9 mouse cellular contexts compared by ENCODE assay signal in the genomic region with DNA sequence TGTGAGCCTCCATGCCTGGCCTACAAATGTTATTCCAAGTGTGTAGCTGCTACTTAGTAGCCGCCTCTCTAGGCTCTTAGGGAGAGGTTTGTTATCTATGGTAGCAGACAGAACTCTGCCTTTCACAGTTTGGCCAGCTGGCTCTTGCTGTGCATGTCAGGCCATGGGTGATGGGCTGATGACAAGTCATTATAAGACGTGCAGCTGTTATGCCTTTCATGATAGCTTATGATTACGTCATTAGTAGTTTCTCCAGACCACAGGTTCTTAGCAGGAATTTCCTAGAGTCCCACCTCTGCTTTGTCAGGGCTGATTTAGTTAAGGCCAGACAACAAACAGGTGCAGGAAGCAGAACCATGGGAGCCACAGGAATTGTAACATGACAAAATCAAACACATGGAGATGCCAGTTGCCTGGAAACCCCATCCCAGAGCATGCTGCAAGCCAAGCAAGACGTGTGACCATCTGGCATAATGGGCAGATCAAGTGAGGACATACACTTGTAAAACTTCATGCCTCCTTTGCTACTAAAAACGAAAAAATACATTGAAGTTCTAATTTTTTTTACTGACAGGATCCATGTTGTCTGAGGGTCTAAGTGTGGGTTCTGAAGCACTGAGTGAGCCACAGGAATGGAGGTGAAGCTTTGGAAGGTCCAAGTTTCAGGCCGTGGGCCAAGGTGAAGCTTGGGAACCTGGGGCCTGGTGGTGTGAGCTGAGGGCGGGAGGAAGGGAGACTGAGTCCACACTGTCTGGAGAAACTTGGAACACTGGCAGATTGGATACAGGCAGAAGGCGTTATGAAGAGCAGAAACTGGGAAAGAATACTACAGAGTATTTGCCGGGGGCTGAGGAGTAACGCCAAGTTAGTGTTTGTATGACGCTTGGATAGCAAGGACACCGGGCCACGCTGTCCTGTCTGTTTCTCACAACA. TPM values are rescaled to one million over a fixed set of nuclear protein-coding genes. Genes with fewer than 3 reads are reported as not detected.
DNase-seq lines count a peak whose midpoint lies in the region; ATAC-seq and TF ChIP-seq lines count a peak whose summit lies in the region.
"Had no signal": no experiment of that assay in that cellular context is flagged by ENCODE, and none has a peak within 500 bp of the region (broad histone marks: within the 10 kb centered on the region; RNA-seq: fewer than 3 reads in every experiment).

No protein-coding gene starts in this region.

- TF ChIP-seq CTCF in liver, embryonic 14.5 days (IDR thresholded peaks at IDR 0.05; ENCODE audit: low read depth), result no peak

- peak; percentile 93 for TF ChIP-seq EP300 in liver, embryonic 14.5 days (IDR thresholded peaks at IDR 0.05; ENCODE audit: low read depth)

- 0 out of 2 replicates have a peak overlapping the region, but pooled peaks have one; percentile 33 for H3K27ac ChIP-seq in forebrain, embryonic 15.5 days (replicated peaks)
- no peak overlapping the region for H3K27ac ChIP-seq in forebrain, embryonic 10.5 days
- H3K27ac ChIP-seq in heart, embryonic 10.5 days, result no peak overlapping the region
- peak overlapping the region; percentile 96 for H3K27ac ChIP-seq in liver, embryonic 14.5 days
- H3K27ac ChIP-seq: limb, embryonic 15.5 days had no signal

- no peak overlapping the region for H3K9ac ChIP-seq in forebrain, embryonic 15.5 days (replicated peaks)
- H3K9ac ChIP-seq in liver, embryonic 14.5 days (replicated peaks), result peak overlapping the region; percentile 61
- H3K9ac ChIP-seq: limb, embryonic 15.5 days had no signal

- H3K4me3 ChIP-seq in forebrain, embryonic 15.5 days, result no peak overlapping the region
- no peak overlapping the region for H3K4me3 ChIP-seq in forebrain, embryonic 10.5 days
- no peak overlapping the region for H3K4me3 ChIP-seq in heart, embryonic 10.5 days
- no peak overlapping the region for H3K4me3 ChIP-seq in liver, embryonic 14.5 days (ENCODE audit: insufficient read depth in 1 of 2, low read depth in 2 of 2, low read length in 2 of 2)
- H3K4me3 ChIP-seq: limb, embryonic 15.5 days had no signal

- 0 out of 2 replicates have a peak, but pooled peaks have one; percentile 16 for ATAC-seq in forebrain, embryonic 15.5 days (replicated peaks)
- peak; percentile 99 for ATAC-seq in liver, embryonic 14.5 days (ENCODE audit: insufficient read depth)
- no peak for ATAC-seq in inflammation-experienced regulatory T-cells, adult 6 months

- no peak overlapping the region for H3K4me2 ChIP-seq in forebrain, embryonic 15.5 days (replicated peaks)
- peak overlapping the region; percentile 50 for H3K4me2 ChIP-seq in liver, embryonic 14.5 days (ENCODE audit: low read depth)
- H3K4me2 ChIP-seq: limb, embryonic 15.5 days had no signal

- no peak for DNase-seq in forebrain, embryonic 10.5 days (ENCODE audit: extremely low spot score, low spot score)
- peak; percentile 53 for DNase-seq in adipocyte (ENCODE audit: low spot score)
- peak; percentile 88 for DNase-seq in heart, embryonic 10.5 days (ENCODE audit: low spot score)
- peak; percentile 85 for DNase-seq in liver, embryonic 14.5 days (ENCODE audit: low read depth in 3 of 3, low spot score in 3 of 3)
- no peak for DNase-seq in thymus, postnatal 10 days (ENCODE audit: low spot score in 2 of 2)
- no peak for DNase-seq in urinary bladder, adult 18-20 months (ENCODE audit: low spot score in 2 of 2)

- no peaks in the 10 kb centered on the region for H3K9me3 ChIP-seq in forebrain, embryonic 15.5 days
- no peaks in the 10 kb centered on the region for H3K9me3 ChIP-seq in forebrain, embryonic 10.5 days
- no peaks in the 10 kb centered on the region for H3K9me3 ChIP-seq in heart, embryonic 10.5 days
- H3K9me3 ChIP-seq in liver, embryonic 14.5 days (ENCODE audit: control insufficient read depth, low read length), result no peaks in the 10 kb centered on the region
- H3K9me3 ChIP-seq: limb, embryonic 15.5 days had no signal

- no peaks in the 10 kb centered on the region for H3K36me3 ChIP-seq in forebrain, embryonic 15.5 days
- H3K36me3 ChIP-seq in forebrain, embryonic 10.5 days (replicated peaks), result no peaks in the 10 kb centered on the region
- no peaks in the 10 kb centered on the region for H3K36me3 ChIP-seq in heart, embryonic 10.5 days
- no peaks in the 10 kb centered on the region for H3K36me3 ChIP-seq in liver, embryonic 14.5 days (replicated peaks; ENCODE audit: control insufficient read depth, insufficient read depth, low read depth)
- H3K36me3 ChIP-seq: limb, embryonic 15.5 days had no signal

- WGBS in forebrain, embryonic 15.5 days, result 78% methylated on average over 13 of the region's 13 CpGs
- WGBS in forebrain, embryonic 10.5 days, result 89% methylated on average over 13 of the region's 13 CpGs
- 72% methylated on average over 13 of the region's 13 CpGs for WGBS in heart, embryonic 10.5 days
- 62% methylated on average over 13 of the region's 13 CpGs for WGBS in liver, embryonic 14.5 days (ENCODE audit: insufficient replicate concordance)

- H3K27me3 ChIP-seq in forebrain, embryonic 15.5 days, result no peaks in the 10 kb centered on the region
- no peaks in the 10 kb centered on the region for H3K27me3 ChIP-seq in forebrain, embryonic 10.5 days (ENCODE audit: poor library complexity, severe bottlenecking)
- peaks cover 29% of the 10 kb centered on the region for H3K27me3 ChIP-seq in heart, embryonic 10.5 days (ENCODE audit: insufficient read depth, poor library complexity, severe bottlenecking)
- no peaks in the 10 kb centered on the region for H3K27me3 ChIP-seq in liver, embryonic 14.5 days (ENCODE audit: control insufficient read depth, insufficient read depth, low read length)
- H3K27me3 ChIP-seq: limb, embryonic 15.5 days had no signal

- H3K4me1 ChIP-seq in forebrain, embryonic 15.5 days, result no peaks in the 10 kb centered on the region; the same call in 1 of the 2 replicates
- no peaks in the 10 kb centered on the region for H3K4me1 ChIP-seq in forebrain, embryonic 10.5 days
- peaks cover 15% of the 10 kb centered on the region; the same call in 1 of the 2 replicates for H3K4me1 ChIP-seq in heart, embryonic 10.5 days
- peaks cover 21 to 32% of the 10 kb centered on the region in 2 experiments for H3K4me1 ChIP-seq in liver, embryonic 14.5 days (replicated peaks; ENCODE audit: control insufficient read depth in 2 of 2, insufficient read depth in 2 of 2, low read length in 1 of 2)

RNA-seq across cellular contexts. Expression of a gene that starts 46.5 kb away (rescaled TPM):
- 125 and 144 TPM in 2 replicates for polyA plus RNA-seq in forebrain, embryonic 15.5 days (2015; fragmentation: Nextera tagmentation; extraction: Ambion mirVana)
- polyA plus RNA-seq in forebrain, embryonic 10.5 days (2016; fragmentation: Nextera tagmentation; extraction: Ambion mirVana), result 151 and 152 TPM in 2 replicates
- polyA plus RNA-seq in heart, embryonic 10.5 days (2016; fragmentation: Nextera tagmentation; extraction: Ambion mirVana), result 142 and 145 TPM in 2 replicates
- 54.1 and 60.3 TPM in 2 replicates for polyA plus RNA-seq in liver, embryonic 14.5 days (2012; rRNA removed)
- polyA plus RNA-seq in liver, embryonic 14.5 days (2014; fragmentation: Nextera tagmentation; extraction: Ambion mirVana), result 93.0 and 105 TPM in 2 replicates
- 100 to 1,000 TPM; 101 to 138 (median 130) TPM for polyA plus RNA-seq in inflammation-experienced regulatory T-cells, adult 6 months (2017; shearing (Covaris generic))

RNA-seq across cellular contexts. Expression of a gene that starts 46.5 kb away (rescaled TPM):
- polyA plus RNA-seq in forebrain, embryonic 15.5 days (2015; fragmentation: Nextera tagmentation; extraction: Ambion mirVana), result 80.7 and 87.5 TPM in 2 replicates
- 62.7 and 66.0 TPM in 2 replicates for polyA plus RNA-seq in forebrain, embryonic 10.5 days (2016; fragmentation: Nextera tagmentation; extraction: Ambion mirVana)
- 55.5 and 58.4 TPM in 2 replicates for polyA plus RNA-seq in heart, embryonic 10.5 days (2016; fragmentation: Nextera tagmentation; extraction: Ambion mirVana)
- 15.6 and 22.5 TPM in 2 replicates for polyA plus RNA-seq in liver, embryonic 14.5 days (2012; rRNA removed)
- 18.0 and 19.4 TPM in 2 replicates for polyA plus RNA-seq in liver, embryonic 14.5 days (2014; fragmentation: Nextera tagmentation; extraction: Ambion mirVana)
- polyA plus RNA-seq in inflammation-experienced regulatory T-cells, adult 6 months (2017; shearing (Covaris generic)), result 100 to 1,000 TPM; 121 to 184 (median 148) TPM

RNA-seq across cellular contexts. Expression of a gene that starts 56.8 kb away (rescaled TPM):
- 0.15 and 0.33 TPM in 2 replicates for polyA plus RNA-seq in forebrain, embryonic 15.5 days (2015; fragmentation: Nextera tagmentation; extraction: Ambion mirVana)
- polyA plus RNA-seq in forebrain, embryonic 10.5 days (2016; fragmentation: Nextera tagmentation; extraction: Ambion mirVana), result 0.10 TPM in 1 of 2 replicates, not detected in the other
- 0.23 and 0.26 TPM in 2 replicates for polyA plus RNA-seq in heart, embryonic 10.5 days (2016; fragmentation: Nextera tagmentation; extraction: Ambion mirVana)
- polyA plus RNA-seq in liver, embryonic 14.5 days (2012; rRNA removed), result 0.12 and 0.21 TPM in 2 replicates
- 0.08 and 0.16 TPM in 2 replicates for polyA plus RNA-seq in liver, embryonic 14.5 days (2014; fragmentation: Nextera tagmentation; extraction: Ambion mirVana)
- not detected for polyA plus RNA-seq in inflammation-experienced regulatory T-cells, adult 6 months (2017; shearing (Covaris generic))

Comparison
In these comparisons a context has a peak if more than half of its experiments do, and no peak if none do; other contexts are left out.
1. H3K27ac ChIP-seq: peak in forebrain, embryonic 15.5 days (single experiment) and liver, embryonic 14.5 days (single experiment); none in forebrain, embryonic 10.5 days (single experiment) and heart, embryonic 10.5 days (single experiment).
2. DNase-seq: peak in adipocyte (single experiment), heart, embryonic 10.5 days (single experiment) and liver, embryonic 14.5 days (3 of 3); none in forebrain, embryonic 10.5 days (single experiment), thymus, postnatal 10 days (0 of 2) and urinary bladder, adult 18-20 months (0 of 2).